Mouse (Mus musculus) lung, embryonic 14.5 days (tissue): ENCODE measurements at regions not wholly inside any gene's neighbourhood (a gene's known extent, or its start where the extent isn't known, plus 50 kb on each side); places are given as distances from the start of the nearest gene placed in this dataset.

Experiments used
- ATAC-seq: fragments of 200-750 bp; cut with Nextera tagmentation; 2 replicates; pipeline ENCODE4 v1.8.0; 2017; ENCODE audit warnings: mild to moderate bottlenecking, moderate TSS enrichment, moderate library complexity; ENCODE audit not compliant: insufficient read depth
- DNase-seq: peaks from one replicate; pipeline ENCODE4 v3.0.0-alpha.2; 2015
- H3K27ac ChIP-seq: fragments of 300-500 bp; sonication (generic); 2 replicates; pipeline ENCODE4 v1.5.1; 2014; ENCODE audit warnings: low read depth, mild to moderate bottlenecking, moderate library complexity
- H3K27me3 ChIP-seq: fragments of 300-500 bp; sonication (generic); 2 replicates; pipeline ENCODE4 v1.6.1; 2014; ENCODE audit warnings: low read length, control low read depth; ENCODE audit not compliant: insufficient read depth
- H3K36me3 ChIP-seq: fragments of 300-500 bp; sonication (generic); 2 replicates; pipeline ENCODE4 v1.6.1; 2014; ENCODE audit warnings: control low read depth; ENCODE audit not compliant: insufficient read depth
- H3K4me1 ChIP-seq: fragments of 300-500 bp; sonication (generic); 2 replicates; pipeline ENCODE4 v1.6.1; 2014; ENCODE audit warnings: antibody characterized with exemption, control low read depth; ENCODE audit not compliant: insufficient read depth
- H3K4me2 ChIP-seq: fragments of 300-500 bp; sonication (generic); 2 replicates; pipeline ENCODE4 v1.6.1; 2014; ENCODE audit warnings: mild to moderate bottlenecking
- H3K4me3 ChIP-seq: fragments of 300-500 bp; sonication (generic); 2 replicates; pipeline ENCODE4 v1.5.1; 2014; ENCODE audit warnings: low read depth, low read length
- H3K9ac ChIP-seq: fragments of 300-500 bp; sonication (generic); 2 replicates; pipeline ENCODE4 v1.6.1; 2014
- H3K9me3 ChIP-seq: fragments of 300-500 bp; sonication (generic); 2 replicates; pipeline ENCODE4 v1.6.1; 2016; ENCODE audit warnings: low read depth, low read length, control low read depth
- CTCF ChIP-seq: IDR thresholded peaks from 2 replicates; pipeline ENCODE4 v1.5.1; 2016; ENCODE audit warnings: antibody characterized with exemption, low read depth
- whole genome bisulfite sequencing: fragments of 180-500 bp; shearing (Covaris S2); extraction: QIAGEN DNeasy Blood & Tissue Kit; methylation state at CpG from one replicate; pipeline ENCODE4 v1.1.7; 2014; 5-methylcytosine and 5-hydroxymethylcytosine counted together

GRCm38 (mm10) chr8:112219656-112220055, 204.8 kb upstream of the Gm6793 start:
- ATAC-seq (no peak), DNase-seq (no peak)
- H3K27ac ChIP-seq: no peak overlapping the region
- 58% methylated on average over 6 of the region's 6 CpGs for WGBS
- no peak for TF ChIP-seq CTCF
- H3K4me1 ChIP-seq: no peaks in the 10 kb centered on the region
- H3K4me2 ChIP-seq: no peak overlapping the region
- no peaks in the 10 kb centered on the region for H3K9me3 ChIP-seq
- no peaks in the 10 kb centered on the region for H3K36me3 ChIP-seq
- H3K4me3 ChIP-seq: no peak overlapping the region
- H3K27me3 ChIP-seq: no peaks in the 10 kb centered on the region
- no peak overlapping the region for H3K9ac ChIP-seq

- ATAC-seq (no peak), DNase-seq (no peak)
- Histone ChIP-seq H3K36me3 (no peaks in the 10 kb centered on the region), H3K27me3 (no peaks in the 10 kb centered on the region), H3K4me3 (no peak overlapping the region), H3K27ac (no peak overlapping the region), H3K9me3 (no peaks in the 10 kb centered on the region), H3K9ac (no peak overlapping the region), H3K4me1 (no peaks in the 10 kb centered on the region), H3K4me2 (no peak overlapping the region)
- TF ChIP-seq CTCF: no peak
- 82% methylated on average over 5 of the region's 5 CpGs for WGBS
Measured at GRCm38 (mm10) chr8:112212170-112212569, 197.3 kb upstream of the Gm6793 start.

- no peak overlapping the region for H3K27ac ChIP-seq
- ATAC-seq (no peak), DNase-seq (no peak)
- no peak for TF ChIP-seq CTCF
- no peaks in the 10 kb centered on the region for H3K27me3 ChIP-seq
- no peak overlapping the region for H3K9ac ChIP-seq
- H3K36me3 ChIP-seq: no peaks in the 10 kb centered on the region
- H3K4me3 ChIP-seq: no peak overlapping the region
- H3K4me2 ChIP-seq: no peak overlapping the region
- 21% methylated on average over 1 of the region's 1 CpGs for WGBS
- H3K4me1 ChIP-seq: no peaks in the 10 kb centered on the region
- no peaks in the 10 kb centered on the region for H3K9me3 ChIP-seq
Measured at GRCm38 (mm10) chr8:112196423-112196822, 181.6 kb upstream of the Gm6793 start.

GRCm38 (mm10) chr8:112195880-112196279, 181.0 kb upstream of the Gm6793 start:
- WGBS: 43% methylated on average over 2 of the region's 2 CpGs
- no peaks in the 10 kb centered on the region for H3K36me3 ChIP-seq
- H3K4me3 ChIP-seq: no peak overlapping the region
- no peak for ATAC-seq
- H3K4me1 ChIP-seq: no peaks in the 10 kb centered on the region
- H3K27ac ChIP-seq: no peak overlapping the region
- H3K27me3 ChIP-seq: no peaks in the 10 kb centered on the region
- DNase-seq: peak; percentile 1
- TF ChIP-seq CTCF: no peak
- H3K9me3 ChIP-seq: no peaks in the 10 kb centered on the region
- H3K9ac ChIP-seq: no peak overlapping the region
- no peak overlapping the region for H3K4me2 ChIP-seq

GRCm38 (mm10) chr8:112191846-112192245, 177.0 kb upstream of the Gm6793 start:
- H3K27me3 ChIP-seq: no peaks in the 10 kb centered on the region
- no peak overlapping the region for H3K4me3 ChIP-seq
- H3K27ac ChIP-seq: no peak overlapping the region
- no peaks in the 10 kb centered on the region for H3K4me1 ChIP-seq
- H3K9ac ChIP-seq: no peak overlapping the region
- no peak for DNase-seq
- no peak for TF ChIP-seq CTCF
- ATAC-seq: no peak
- no peak overlapping the region for H3K4me2 ChIP-seq
- no peaks in the 10 kb centered on the region for H3K36me3 ChIP-seq
- no peaks in the 10 kb centered on the region for H3K9me3 ChIP-seq
- 72% methylated on average over 3 of the region's 3 CpGs for WGBS

GRCm38 (mm10) chr8:112189698-112190097, 174.9 kb upstream of the Gm6793 start:
- H3K4me2 ChIP-seq: no peak overlapping the region
- no peak overlapping the region for H3K27ac ChIP-seq
- ATAC-seq (no peak), DNase-seq (no peak)
- H3K27me3 ChIP-seq: no peaks in the 10 kb centered on the region
- 18% methylated on average over 2 of the region's 2 CpGs for WGBS
- no peaks in the 10 kb centered on the region for H3K4me1 ChIP-seq
- no peaks in the 10 kb centered on the region for H3K36me3 ChIP-seq
- H3K9me3 ChIP-seq: no peaks in the 10 kb centered on the region
- no peak overlapping the region for H3K9ac ChIP-seq
- no peak overlapping the region for H3K4me3 ChIP-seq
- no peak for TF ChIP-seq CTCF

- 100% methylated on average over 1 of the region's 1 CpGs for WGBS
- no peaks in the 10 kb centered on the region for H3K27me3 ChIP-seq
- TF ChIP-seq CTCF: 0 out of 2 replicates have a peak, but pooled peaks have one; percentile 13
Measured at GRCm38 (mm10) chr8:112170184-112170583, 155.3 kb upstream of the Gm6793 start.

GRCm38 (mm10) chr8:112156656-112157055, 141.8 kb upstream of the Gm6793 start:
- Histone ChIP-seq H3K36me3 (no peaks in the 10 kb centered on the region), H3K4me1 (no peaks in the 10 kb centered on the region), H3K4me3 (no peak overlapping the region), H3K27me3 (no peaks in the 10 kb centered on the region), H3K4me2 (no peak overlapping the region), H3K9me3 (no peaks in the 10 kb centered on the region), H3K9ac (no peak overlapping the region), H3K27ac (no peak overlapping the region)
- ATAC-seq (no peak), DNase-seq (no peak)
- no peak for TF ChIP-seq CTCF
- 82% methylated on average over 7 of the region's 7 CpGs for WGBS

More at GRCm38 (mm10) chr8:112170184-112170583, 155.3 kb upstream of the Gm6793 start:
- Histone ChIP-seq H3K9me3 (peaks cover 2% of the 10 kb centered on the region; the same call in 1 of the 2 replicates), H3K4me3 (no peak overlapping the region), H3K4me1 (no peaks in the 10 kb centered on the region), H3K9ac (no peak overlapping the region), H3K4me2 (no peak overlapping the region), H3K27ac (no peak overlapping the region), H3K36me3 (no peaks in the 10 kb centered on the region)
- ATAC-seq: no peak
- DNase-seq: peak; percentile 2
